ENCODE assay signal across 9 mouse cellular contexts in the genomic region with DNA sequence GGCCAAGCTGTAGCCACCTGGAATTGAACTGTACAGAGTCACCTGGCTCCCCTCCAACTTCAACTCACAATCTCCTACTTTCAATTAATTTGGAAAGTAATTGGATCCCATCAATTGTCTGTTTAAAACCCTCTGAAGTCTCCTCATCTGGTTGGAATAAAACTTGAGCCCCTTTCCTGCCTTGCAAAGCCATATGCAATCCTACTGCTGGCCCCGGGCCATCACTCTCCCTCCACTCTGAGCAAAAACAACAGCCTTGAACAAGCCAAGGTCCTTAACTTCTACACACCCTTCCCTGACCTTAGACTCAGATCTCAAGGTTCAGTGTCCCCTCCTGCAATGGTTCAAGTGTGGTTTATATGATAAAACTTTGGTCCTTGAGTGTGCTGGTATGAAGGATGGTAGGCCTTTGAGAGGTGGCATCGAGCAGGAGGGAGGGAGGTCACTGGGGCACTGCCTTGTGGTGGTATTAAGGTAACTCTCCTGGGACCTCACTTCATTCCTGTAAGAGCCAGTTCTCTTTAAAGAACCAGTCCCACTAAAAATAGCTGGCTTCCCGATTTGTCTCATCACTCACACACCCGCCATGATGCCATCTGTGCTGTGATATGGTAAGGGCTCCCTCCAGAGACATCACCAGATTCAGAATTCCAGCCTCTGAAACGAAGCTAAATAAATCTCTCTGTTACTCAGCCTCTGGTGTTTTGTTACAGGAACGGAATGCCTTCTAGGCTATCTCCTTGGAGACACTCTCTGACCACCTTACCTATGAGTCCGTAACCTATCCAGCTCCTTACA.
DNase-seq lines count a peak whose midpoint lies in the region; ATAC-seq and TF ChIP-seq lines count a peak whose summit lies in the region.
"Had no signal": no experiment of that assay in that cellular context is flagged by ENCODE, and none has a peak within 500 bp of the region (broad histone marks: within the 10 kb centered on the region; RNA-seq: fewer than 3 reads in every experiment).

No protein-coding gene starts in this region.

- intact Hi-C loops in heart, adult 2 months (cut with DNase I): no loop called here
- intact Hi-C loops in heart, postnatal 10 days (cut with DNase I): loop anchor here (1.0 kb wide), 1 partner anchor 40 kb away; no protein-coding TSS in a partner anchor

- H3K9ac ChIP-seq in heart, adult 2 months (ENCODE audit: low read depth, low read length): no peak overlapping the region
- H3K9ac ChIP-seq in embryonic facial prominence, embryonic 14.5 days (ENCODE audit: low read depth, low read length): no peak overlapping the region

- H3K36me3 ChIP-seq in heart, adult 2 months (ENCODE audit: control insufficient read depth, insufficient read depth, low read length): no peaks in the 10 kb centered on the region
- no peaks in the 10 kb centered on the region for H3K36me3 ChIP-seq in embryonic facial prominence, embryonic 14.5 days (ENCODE audit: control insufficient read depth, insufficient read depth, low read length)

- no peaks in the 10 kb centered on the region for H3K79me2 ChIP-seq in heart, adult 2 months (replicated peaks; ENCODE audit: control insufficient read depth, insufficient read depth, low read length)

- no peaks in the 10 kb centered on the region for H3K27me3 ChIP-seq in heart, adult 2 months (ENCODE audit: control insufficient read depth, insufficient read depth, low read length)
- no peaks in the 10 kb centered on the region for H3K27me3 ChIP-seq in embryonic facial prominence, embryonic 14.5 days (replicated peaks; ENCODE audit: control insufficient read depth, insufficient read depth, low read length)

- H3K27ac ChIP-seq in heart, adult 2 months: no peak overlapping the region
- H3K27ac ChIP-seq in embryonic facial prominence, embryonic 14.5 days (replicated peaks; ENCODE audit: low read depth, low read length): peak overlapping the region; percentile 23

- peaks cover 9% of the 10 kb centered on the region for H3K4me1 ChIP-seq in heart, adult 2 months (ENCODE audit: control insufficient read depth, insufficient read depth, low read length)
- peaks cover 37% of the 10 kb centered on the region for H3K4me1 ChIP-seq in embryonic facial prominence, embryonic 14.5 days (ENCODE audit: control insufficient read depth, insufficient read depth, low read length)

- TF ChIP-seq EP300 in heart, adult 2 months (IDR thresholded peaks at IDR 0.05; ENCODE audit: insufficient read depth, low read depth, low read length): 0 out of 2 replicates have a peak, but pooled peaks have one; percentile 13

- H3K4me3 ChIP-seq in heart, adult 2 months: no peak overlapping the region
- H3K4me3 ChIP-seq in embryonic facial prominence, embryonic 14.5 days (ENCODE audit: low read depth, low read length): no peak overlapping the region

- DNase-seq in heart, adult 2 months: no peak
- no peak for DNase-seq in heart, postnatal 10 days
- peak; percentile 42 for DNase-seq in ovary, postnatal 36 days (ENCODE audit: low spot score)
- DNase-seq in ovary, postnatal 14 days (ENCODE audit: low spot score): no peak
- DNase-seq in embryonic facial prominence, embryonic 14.5 days (ENCODE audit: low spot score): peak; percentile 78
- peak; percentile 39 for DNase-seq in skeletal muscle tissue, adult 2 months (ENCODE audit: low read depth, low spot score)
- no peak for DNase-seq in urinary bladder, adult 18-20 months (ENCODE audit: low spot score in 2 of 2)
- no peak for DNase-seq in lung, postnatal 25 days (ENCODE audit: low spot score)
- DNase-seq: gastrocnemius, postnatal 25 days had no signal

- TF ChIP-seq CTCF in heart, adult 2 months (IDR thresholded peaks at IDR 0.05): no peak

- H3K4me2 ChIP-seq in embryonic facial prominence, embryonic 14.5 days (ENCODE audit: low read depth, low read length): no peak overlapping the region

- ATAC-seq in embryonic facial prominence, embryonic 14.5 days (ENCODE audit: low read depth): peak; percentile 43; the same call in 1 of the 2 replicates

- no peaks in the 10 kb centered on the region for H3K9me3 ChIP-seq in embryonic facial prominence, embryonic 14.5 days (ENCODE audit: control insufficient read depth, low read length)

- TF ChIP-seq POLR2A in heart, adult 2 months (IDR thresholded peaks at IDR 0.05; ENCODE audit: insufficient read depth, low read depth, low read length): no peak

- WGBS in heart, adult 2 months: 57% methylated on average over 7 of the region's 7 CpGs
- 50% methylated on average over 7 of the region's 7 CpGs for WGBS in embryonic facial prominence, embryonic 14.5 days

Comparison
In these comparisons a context has a peak if more than half of its experiments do, and no peak if none do; other contexts are left out.
1. DNase-seq: peak in ovary, postnatal 36 days (single experiment), embryonic facial prominence, embryonic 14.5 days (single experiment) and skeletal muscle tissue, adult 2 months (single experiment); none in heart, adult 2 months (0 of 2), heart, postnatal 10 days (0 of 2), ovary, postnatal 14 days (single experiment), urinary bladder, adult 18-20 months (0 of 2) and lung, postnatal 25 days (single experiment).